Mouse (Mus musculus): ENCODE results near the gene Cfap97d2.

The Cfap97d2 gene

GRCm38 (mm10) chr8:13687101-13687717, 18.5 kb upstream of the Cfap97d2 start:
- peak; percentile 29 for DNase-seq (ENCODE audit: low read depth, low spot score)

GRCm38 (mm10) chr8:13687941-13688340, 17.7 kb upstream of the Cfap97d2 start:
- no peak for DNase-seq (ENCODE audit: low read depth, low spot score)

GRCm38 (mm10) chr8:13688461-13688860, 17.2 kb upstream of the Cfap97d2 start:
- no peak for DNase-seq (ENCODE audit: low read depth, low spot score)

- no peak for DNase-seq (ENCODE audit: low read depth, low spot score)
Observed at GRCm38 (mm10) chr8:13689331-13689730, 16.4 kb upstream of the Cfap97d2 start.

GRCm38 (mm10) chr8:13692302-13693066, 13.2 kb upstream of the Cfap97d2 start:
- DNase-seq (ENCODE audit: low read depth, low spot score), result no peak

GRCm38 (mm10) chr8:13694735-13695134, 11.0 kb upstream of the Cfap97d2 start:
- no peak for DNase-seq (ENCODE audit: low read depth, low spot score)

GRCm38 (mm10) chr8:13695203-13695867, 10.4 kb upstream of the Cfap97d2 start:
- DNase-seq (ENCODE audit: low read depth, low spot score), result no peak

- no peak for DNase-seq (ENCODE audit: low read depth, low spot score)
Observed at GRCm38 (mm10) chr8:13696157-13696556, 9.5 kb upstream of the Cfap97d2 start.

- no peak for DNase-seq (ENCODE audit: low read depth, low spot score)
Observed at GRCm38 (mm10) chr8:13697196-13697595, 8.5 kb upstream of the Cfap97d2 start.

GRCm38 (mm10) chr8:13697681-13698080, 8.0 kb upstream of the Cfap97d2 start:
- DNase-seq (ENCODE audit: low read depth, low spot score), result no peak

- DNase-seq (ENCODE audit: low read depth, low spot score), result no peak
Observed at GRCm38 (mm10) chr8:13698281-13698680, 7.4 kb upstream of the Cfap97d2 start.

GRCm38 (mm10) chr8:13699323-13699949, 6.3 kb upstream of the Cfap97d2 start:
- DNase-seq (ENCODE audit: low read depth, low spot score), result no peak

GRCm38 (mm10) chr8:13702755-13703154, 2.9 kb upstream of the Cfap97d2 start:
- no peak for DNase-seq (ENCODE audit: low read depth, low spot score)

- no peak for DNase-seq (ENCODE audit: low read depth, low spot score)
Observed at GRCm38 (mm10) chr8:13703756-13704155, 1.9 kb upstream of the Cfap97d2 start.

- DNase-seq (ENCODE audit: low read depth, low spot score), result no peak
Observed at GRCm38 (mm10) chr8:13704301-13704700, 1.4 kb upstream of the Cfap97d2 start.

- no peak for DNase-seq (ENCODE audit: low read depth, low spot score)
Observed at GRCm38 (mm10) chr8:13706918-13707317, 1.2 kb downstream of the Cfap97d2 start.

GRCm38 (mm10) chr8:13708514-13708913, 2.8 kb downstream of the Cfap97d2 start:
- DNase-seq (ENCODE audit: low read depth, low spot score), result no peak

- DNase-seq (ENCODE audit: low read depth, low spot score), result no peak
Observed at GRCm38 (mm10) chr8:13718980-13719379, 13.3 kb downstream of the Cfap97d2 start.

GRCm38 (mm10) chr8:13725722-13726121, 20.0 kb downstream of the Cfap97d2 start:
- peak; percentile 45 for DNase-seq (ENCODE audit: low read depth, low spot score)

GRCm38 (mm10) chr8:13727469-13728094, 21.9 kb downstream of the Cfap97d2 start:
- no peak for DNase-seq (ENCODE audit: low read depth, low spot score)

- DNase-seq (ENCODE audit: low read depth, low spot score), result no peak
Observed at GRCm38 (mm10) chr8:13740323-13740770, 34.7 kb downstream of the Cfap97d2 start.
